Mouse (Mus musculus): ENCODE data around the gene Plpp2. TPM values are rescaled to one million over a fixed set of nuclear protein-coding genes. Genes with fewer than 3 reads are reported as not detected.

Plpp2 gene
- polyA plus RNA-seq, 1 experiment from 2014 or later, result 19.9 TPM

DNA sequence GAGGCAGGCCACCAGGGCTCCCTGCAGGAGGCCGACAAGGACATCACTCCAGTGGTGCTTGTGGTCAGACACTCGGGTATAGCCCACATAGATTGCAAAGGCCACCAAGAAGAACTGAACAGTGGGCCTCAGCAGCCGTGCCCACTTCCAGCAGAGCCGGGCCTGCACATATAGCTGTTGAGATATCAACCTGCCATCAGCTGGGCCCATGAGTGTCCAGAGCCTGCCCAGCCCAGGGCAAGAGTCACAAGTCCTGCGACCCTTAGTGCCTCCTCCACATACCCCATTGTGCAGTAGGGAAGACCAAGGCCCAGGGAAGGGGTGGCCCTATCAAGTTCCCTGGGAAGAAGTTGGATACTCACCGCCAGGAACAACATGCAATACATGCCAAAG, 6.1 kb downstream of the Plpp2 start:
- Histone ChIP-seq H3K27me3 (no peaks in the 10 kb centered on the region), H3K9me3 (replicated peaks) (no peaks in the 10 kb centered on the region), H3K4me1 (replicated peaks) (peaks cover 8% of the 10 kb centered on the region), H3K4me3 (replicated peaks) (no peak overlapping the region), H3K27ac (no peak overlapping the region), H3K4me2 (no peak overlapping the region), H3K36me3 (peaks cover 27% of the 10 kb centered on the region), H3K9ac (no peak overlapping the region)
- 68% methylated on average over 6 of the region's 6 CpGs for WGBS (ENCODE audit: insufficient replicate concordance)
- ATAC-seq (ENCODE audit: low read depth) (no peak), DNase-seq (no peak)

DNA sequence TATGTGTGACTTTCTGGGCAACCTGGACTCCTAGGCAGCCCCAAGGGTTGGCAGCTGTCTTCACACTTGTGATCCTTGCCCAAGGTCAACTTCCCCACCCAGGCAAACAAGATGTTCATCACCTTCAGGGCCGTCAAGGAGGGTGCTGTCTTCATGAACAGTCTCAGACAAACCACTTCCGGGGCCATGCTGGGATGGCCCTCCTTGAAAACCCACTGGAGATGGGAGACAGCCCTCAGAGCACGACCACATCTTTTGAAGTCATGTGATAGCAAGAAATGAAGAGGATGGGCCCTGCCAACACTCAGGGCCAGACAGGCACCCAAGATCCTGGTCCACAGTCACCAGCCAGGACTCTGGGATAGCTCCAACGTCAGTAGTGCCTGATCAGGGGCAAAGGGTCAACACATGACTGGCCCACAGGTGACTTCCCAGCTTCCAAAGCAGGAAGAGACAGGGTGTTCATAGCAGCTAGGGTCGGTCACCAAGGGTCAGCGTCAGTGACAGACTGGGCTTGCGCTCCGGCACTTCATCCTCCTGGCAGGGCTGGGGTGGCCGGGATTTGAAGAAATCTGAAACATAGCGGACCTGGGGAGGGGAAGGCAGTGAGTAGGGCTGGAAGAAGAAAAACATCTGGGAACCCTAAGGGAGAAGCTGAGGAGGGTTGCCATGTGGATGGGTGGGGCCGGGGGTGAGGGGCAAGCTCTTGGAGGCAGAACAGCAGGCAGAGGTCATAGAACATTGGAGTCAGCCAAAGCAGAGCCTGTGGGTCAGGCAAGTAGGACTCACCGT, 6.7 kb downstream of the Plpp2 start:
- Histone ChIP-seq H3K9ac (no peak overlapping the region), H3K36me3 (peaks cover 27% of the 10 kb centered on the region), H3K4me1 (replicated peaks) (peaks cover 6% of the 10 kb centered on the region; the same call in 1 of the 2 replicates), H3K4me2 (no peak overlapping the region), H3K27ac (no peak overlapping the region), H3K9me3 (replicated peaks) (no peaks in the 10 kb centered on the region), H3K27me3 (no peaks in the 10 kb centered on the region), H3K4me3 (replicated peaks) (no peak overlapping the region)
- no peak for ATAC-seq (ENCODE audit: low read depth)
- 77% methylated on average over 12 of the region's 12 CpGs for WGBS (ENCODE audit: insufficient replicate concordance)
- no peak for DNase-seq

GRCm38 (mm10) chr10:79525456-79526325, 7.9 kb downstream of the Plpp2 start:
- H3K27ac ChIP-seq, result no peak overlapping the region
- H3K4me3 ChIP-seq (replicated peaks), result no peak overlapping the region
- no peaks in the 10 kb centered on the region for H3K27me3 ChIP-seq
- no peak for ATAC-seq (ENCODE audit: low read depth)
- no peaks in the 10 kb centered on the region; the same call in 1 of the 2 replicates for H3K4me1 ChIP-seq (replicated peaks)
- no peak overlapping the region for H3K9ac ChIP-seq
- DNase-seq, result no peak
- H3K36me3 ChIP-seq, result peaks cover 25% of the 10 kb centered on the region
- WGBS (ENCODE audit: insufficient replicate concordance), result 76% methylated on average over 8 of the region's 8 CpGs
- no peaks in the 10 kb centered on the region for H3K9me3 ChIP-seq (replicated peaks)
- no peak overlapping the region for H3K4me2 ChIP-seq

DNA sequence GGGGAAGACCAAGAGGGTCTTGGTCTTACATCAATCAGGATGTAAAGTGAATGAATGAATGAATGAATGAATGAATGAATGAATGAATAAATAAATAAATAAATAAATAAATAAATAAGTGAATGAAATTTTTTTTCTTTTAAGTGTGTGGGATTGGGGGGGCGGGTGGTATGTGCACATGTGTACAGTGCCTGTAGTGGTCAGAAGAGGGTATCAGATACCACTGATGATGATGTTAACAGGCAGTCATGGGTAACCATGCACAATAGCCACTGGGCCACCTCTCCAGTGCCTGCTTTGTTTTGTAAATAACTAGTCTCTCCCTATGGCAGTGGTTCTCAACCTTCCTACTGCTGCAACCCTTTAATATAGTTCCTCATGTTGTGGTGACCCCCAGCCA, 9.2 kb downstream of the Plpp2 start:
- no peak for ATAC-seq (ENCODE audit: low read depth)
- Histone ChIP-seq H3K4me1 (replicated peaks) (no peaks in the 10 kb centered on the region; the same call in 1 of the 2 replicates), H3K4me3 (replicated peaks) (no peak overlapping the region), H3K27me3 (no peaks in the 10 kb centered on the region), H3K27ac (no peak overlapping the region), H3K9me3 (replicated peaks) (no peaks in the 10 kb centered on the region), H3K9ac (no peak overlapping the region), H3K36me3 (peaks cover 17% of the 10 kb centered on the region), H3K4me2 (no peak overlapping the region)
- 65% methylated on average over 1 of the region's 1 CpGs for WGBS (ENCODE audit: insufficient replicate concordance)
- DNase-seq, result no peak

GRCm38 (mm10) chr10:79506709-79507108, 26.9 kb downstream of the Plpp2 start:
- Histone ChIP-seq H3K27ac (no peak overlapping the region), H3K27me3 (no peaks in the 10 kb centered on the region), H3K9ac (no peak overlapping the region), H3K4me2 (no peak overlapping the region), H3K9me3 (replicated peaks) (no peaks in the 10 kb centered on the region), H3K4me3 (replicated peaks) (no peak overlapping the region), H3K36me3 (peaks cover 4% of the 10 kb centered on the region; the same call in 1 of the 2 replicates), H3K4me1 (replicated peaks) (no peaks in the 10 kb centered on the region)
- DNase-seq (no peak), ATAC-seq (ENCODE audit: low read depth) (no peak)
- 36% methylated on average over 2 of the region's 2 CpGs for WGBS (ENCODE audit: insufficient replicate concordance)

- DNase-seq (no peak), ATAC-seq (ENCODE audit: low read depth) (no peak)
- Histone ChIP-seq H3K4me1 (replicated peaks) (no peaks in the 10 kb centered on the region), H3K4me3 (replicated peaks) (no peak overlapping the region), H3K27ac (no peak overlapping the region), H3K36me3 (no peaks in the 10 kb centered on the region), H3K9me3 (replicated peaks) (no peaks in the 10 kb centered on the region), H3K4me2 (no peak overlapping the region), H3K9ac (no peak overlapping the region), H3K27me3 (no peaks in the 10 kb centered on the region)
- 56% methylated on average over 6 of the region's 6 CpGs for WGBS (ENCODE audit: insufficient replicate concordance)
Observed at GRCm38 (mm10) chr10:79502830-79503644, 30.6 kb downstream of the Plpp2 start.

DNA sequence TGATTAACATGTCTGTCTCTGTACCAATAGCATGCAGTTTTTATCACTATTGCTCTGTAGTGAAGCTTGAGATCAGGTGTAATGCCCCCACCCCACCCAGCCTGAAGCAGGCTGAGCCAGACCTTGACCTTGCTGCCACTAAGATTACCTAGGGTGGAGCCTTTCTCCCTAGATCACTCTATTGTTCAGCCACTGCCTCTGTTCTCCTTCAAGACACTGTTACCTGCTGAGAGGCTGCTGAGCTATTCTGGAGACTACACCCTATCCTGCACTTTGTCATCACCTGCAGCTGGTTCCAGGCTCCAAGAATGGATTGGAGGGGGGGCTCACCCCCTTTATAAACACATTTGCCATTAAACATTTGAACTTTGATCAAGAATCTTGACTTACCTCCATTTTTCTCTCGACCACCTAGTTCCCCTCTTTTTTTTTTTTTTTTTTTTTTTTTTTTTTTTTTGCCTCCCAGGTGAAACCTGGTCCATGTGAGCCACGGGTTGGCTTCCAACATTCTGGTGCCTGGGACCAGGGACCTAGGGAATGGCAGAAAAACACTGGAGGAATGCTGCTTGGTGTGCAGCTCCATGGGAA, 36.8 kb downstream of the Plpp2 start:
- Histone ChIP-seq H3K9ac (no peak overlapping the region), H3K9me3 (replicated peaks) (no peaks in the 10 kb centered on the region), H3K4me3 (replicated peaks) (no peak overlapping the region), H3K4me2 (no peak overlapping the region), H3K4me1 (replicated peaks) (no peaks in the 10 kb centered on the region), H3K36me3 (no peaks in the 10 kb centered on the region), H3K27me3 (no peaks in the 10 kb centered on the region), H3K27ac (no peak overlapping the region)
- WGBS (ENCODE audit: insufficient replicate concordance), result 34% methylated on average over 2 of the region's 2 CpGs
- no peak for ATAC-seq (ENCODE audit: low read depth)
- no peak for DNase-seq

- H3K27ac ChIP-seq, result no peak overlapping the region
- H3K4me1 ChIP-seq (replicated peaks), result no peaks in the 10 kb centered on the region
- DNase-seq (no peak), ATAC-seq (ENCODE audit: low read depth) (no peak)
- H3K9me3 ChIP-seq (replicated peaks), result no peaks in the 10 kb centered on the region
- no peaks in the 10 kb centered on the region for H3K36me3 ChIP-seq
- H3K27me3 ChIP-seq, result no peaks in the 10 kb centered on the region
- H3K9ac ChIP-seq, result no peak overlapping the region
- no peak overlapping the region for H3K4me3 ChIP-seq (replicated peaks)
- WGBS (ENCODE audit: insufficient replicate concordance), result 51% methylated on average over 3 of the region's 3 CpGs
- H3K4me2 ChIP-seq, result no peak overlapping the region
Observed at GRCm38 (mm10) chr10:79495886-79496285, 37.7 kb downstream of the Plpp2 start.

Small RNA genes lying within 50 kb of the gene (microRNA-seq; reads per million reads assigned to microRNA genes)
- gene Mir6909, result not detected

Other genes with a start within 250 kb of the Plpp2 start
- gene Vmn2r82, start 177.3 kb downstream of the Plpp2 start, polyA plus RNA-seq (2015; fragmentation: Nextera tagmentation; extraction: Ambion mirVana), result not detected in 2 replicates
- not detected in 2 replicates for gene Vmn2r83, start 65.1 kb downstream of the Plpp2 start, polyA plus RNA-seq (2015; fragmentation: Nextera tagmentation; extraction: Ambion mirVana)
- gene Mier2, start 21.4 kb upstream of the Plpp2 start, polyA plus RNA-seq (2015; fragmentation: Nextera tagmentation; extraction: Ambion mirVana), result 11.2 and 11.7 TPM in 2 replicates
- not detected in 2 replicates for gene Theg, start 53.5 kb upstream of the Plpp2 start, polyA plus RNA-seq (2015; fragmentation: Nextera tagmentation; extraction: Ambion mirVana)
- not detected in 2 replicates for gene C2cd4c, start 80.2 kb upstream of the Plpp2 start, polyA plus RNA-seq (2015; fragmentation: Nextera tagmentation; extraction: Ambion mirVana)
- 0.28 and 0.29 TPM in 2 replicates for gene Shc2, start 104.1 kb upstream of the Plpp2 start, polyA plus RNA-seq (2015; fragmentation: Nextera tagmentation; extraction: Ambion mirVana)
- not detected in 2 replicates for gene Odf3l2, start 111.9 kb upstream of the Plpp2 start, polyA plus RNA-seq (2015; fragmentation: Nextera tagmentation; extraction: Ambion mirVana)
- gene Madcam1, start 130.8 kb upstream of the Plpp2 start, polyA plus RNA-seq (2015; fragmentation: Nextera tagmentation; extraction: Ambion mirVana), result 0.24 and 0.27 TPM in 2 replicates
- gene Tpgs1, start 135.6 kb upstream of the Plpp2 start, polyA plus RNA-seq (2015; fragmentation: Nextera tagmentation; extraction: Ambion mirVana), result 25.3 and 27.5 TPM in 2 replicates
- 164 and 166 TPM in 2 replicates for gene Cdc34, start 148.4 kb upstream of the Plpp2 start, polyA plus RNA-seq (2015; fragmentation: Nextera tagmentation; extraction: Ambion mirVana)
- 0.22 and 0.32 TPM in 2 replicates for gene Gzmm, start 155.2 kb upstream of the Plpp2 start, polyA plus RNA-seq (2015; fragmentation: Nextera tagmentation; extraction: Ambion mirVana)
- gene Bsg, start 170.7 kb upstream of the Plpp2 start, polyA plus RNA-seq (2015; fragmentation: Nextera tagmentation; extraction: Ambion mirVana), result 903 and 946 TPM in 2 replicates
- gene Hcn2, start 182.8 kb upstream of the Plpp2 start, polyA plus RNA-seq (2015; fragmentation: Nextera tagmentation; extraction: Ambion mirVana), result not detected in 2 replicates
- 20.0 and 20.8 TPM in 2 replicates for gene Polrmt, start 212.8 kb upstream of the Plpp2 start, polyA plus RNA-seq (2015; fragmentation: Nextera tagmentation; extraction: Ambion mirVana)
- gene Fgf22, start 221.3 kb upstream of the Plpp2 start, polyA plus RNA-seq (2015; fragmentation: Nextera tagmentation; extraction: Ambion mirVana), result not detected in 2 replicates
- gene Rnf126, start 233.2 kb upstream of the Plpp2 start, polyA plus RNA-seq (2015; fragmentation: Nextera tagmentation; extraction: Ambion mirVana), result 43.7 and 48.5 TPM in 2 replicates
- gene Fstl3, start 243.5 kb upstream of the Plpp2 start, polyA plus RNA-seq (2015; fragmentation: Nextera tagmentation; extraction: Ambion mirVana), result 0.58 and 0.68 TPM in 2 replicates